Mouse (Mus musculus) monocyte, adult 5-6 weeks (primary cell): ENCODE measurements around the gene Thumpd3. TPM values are rescaled to one million over a fixed set of nuclear protein-coding genes. Genes with fewer than 3 reads are reported as not detected.
A peak's percentile ranks its signal among the peaks of the same experiment; 100 is the strongest.

Source experiments
- ATAC-seq: fragments of 153-309, 156-312 bp; replicated peaks from 2 replicates; pipeline ENCODE4 v1.8.0; 2017; ENCODE audit warnings: mild to moderate bottlenecking; ENCODE audit not compliant: low TSS enrichment, insufficient number of reproducible peaks, severe bottlenecking, poor library complexity, low FRiP score
- total RNA-seq: library from RNA; stranded (forward); fragments of 200-1000, 200-491, 200-594 nt; gene quantifications from 3 replicates; pipeline ENCODE4 v1.2.3, GENCODE M21; 2017

The Thumpd3 gene
- total RNA-seq, 1 experiment from 2014 or later: 43.8 TPM

DNA sequence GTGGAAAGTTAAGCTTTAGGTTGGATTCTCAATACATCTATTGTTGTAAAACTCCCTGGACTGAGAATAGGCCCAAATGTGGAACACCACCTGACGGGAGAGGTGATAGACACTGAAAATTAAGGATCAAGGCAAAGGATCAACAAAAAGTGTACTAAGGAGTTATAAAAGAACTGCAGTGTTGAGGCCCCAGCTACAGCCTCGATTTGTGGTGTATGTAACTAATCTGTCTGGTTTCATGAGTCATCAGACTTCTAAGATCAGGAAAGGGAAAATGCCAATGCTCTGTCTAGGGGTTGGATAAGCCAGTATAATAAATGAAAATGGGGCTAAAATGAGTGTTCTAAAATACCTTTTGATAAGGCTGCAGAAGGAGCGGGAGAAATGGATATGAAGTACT lies 29.2 kb downstream of the Thumpd3 start:
- no peak for ATAC-seq

DNA sequence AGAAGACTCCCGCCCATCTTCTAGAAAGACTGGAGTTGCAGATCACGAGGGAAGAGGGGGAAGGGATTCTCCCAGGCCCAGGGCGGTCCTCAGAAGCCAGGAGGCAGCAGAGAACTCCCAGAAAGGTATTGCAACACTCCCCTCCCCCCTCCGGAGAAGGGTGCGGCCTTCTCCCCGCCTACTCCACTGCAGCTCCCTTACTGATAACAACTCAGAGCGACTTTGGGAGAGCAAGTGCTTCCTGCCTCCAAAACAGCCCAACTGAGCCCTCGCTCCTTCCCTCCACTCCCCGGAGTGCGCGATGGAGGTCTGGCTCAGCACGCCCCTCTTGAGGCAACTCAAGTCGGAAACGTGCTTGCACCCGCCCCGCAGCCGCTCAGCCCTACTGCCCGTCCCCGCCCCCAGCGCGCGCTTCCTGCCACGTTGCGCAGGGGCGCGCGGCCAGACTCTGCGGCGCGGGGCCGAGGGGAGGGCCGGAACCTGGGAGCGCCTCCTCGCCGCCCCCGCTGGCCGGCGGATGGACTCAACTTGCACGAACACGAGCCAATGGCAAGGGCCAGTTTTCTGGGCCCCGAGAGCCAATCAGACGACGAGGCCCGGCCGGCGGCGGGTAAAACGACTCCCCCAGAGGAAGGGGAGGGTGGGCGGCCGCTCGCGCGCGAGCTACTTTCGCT lies 30.1 kb downstream of the Thumpd3 start:
- peak; percentile 49 for ATAC-seq

DNA sequence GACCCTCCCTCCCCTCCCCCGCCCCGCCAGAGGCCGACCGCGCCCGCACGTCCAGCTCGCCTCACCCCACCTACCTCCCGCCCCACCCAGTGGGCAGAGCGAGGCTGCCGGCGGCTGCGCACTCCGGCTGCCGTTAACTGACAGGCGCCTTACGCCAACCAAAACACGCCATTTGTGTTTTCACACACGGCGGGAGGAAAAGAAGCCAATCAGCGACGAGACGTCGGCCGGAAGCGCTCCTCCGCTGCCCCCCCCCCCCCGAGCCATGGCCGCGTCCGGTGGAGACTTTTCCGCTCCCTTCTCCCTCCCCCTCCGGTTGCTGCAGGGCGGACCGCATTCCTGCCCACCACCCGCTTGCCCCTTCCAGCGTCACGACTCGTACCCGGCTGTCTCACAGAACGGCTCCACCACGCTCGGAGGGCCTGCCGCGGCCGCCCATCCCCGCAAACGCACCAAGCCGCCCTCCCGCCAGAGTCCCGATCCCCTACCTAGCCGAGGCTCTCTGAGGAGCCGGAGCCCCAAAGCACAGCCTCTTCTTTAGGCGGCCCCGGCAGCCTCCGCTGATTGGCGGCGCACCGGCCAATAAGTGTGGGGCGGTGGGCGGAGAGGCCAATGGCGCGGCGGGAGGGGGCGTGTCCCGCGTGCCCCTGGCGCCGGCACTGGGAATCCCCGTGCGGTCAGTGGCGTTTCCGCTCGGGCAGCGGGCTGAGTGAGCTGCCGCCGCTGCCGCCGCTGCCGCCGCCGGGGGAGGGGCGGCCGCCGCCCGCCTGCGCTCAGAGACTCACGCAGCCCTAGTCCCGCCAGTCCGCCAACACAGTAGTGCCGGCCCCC lies 30.9 kb downstream of the Thumpd3 start, which contains the start of gene Setd5:
TSS of gene Setd5 (plus strand) at position 680 of the 831 bp plus-strand sequence.
- peak; percentile 75 for ATAC-seq

DNA sequence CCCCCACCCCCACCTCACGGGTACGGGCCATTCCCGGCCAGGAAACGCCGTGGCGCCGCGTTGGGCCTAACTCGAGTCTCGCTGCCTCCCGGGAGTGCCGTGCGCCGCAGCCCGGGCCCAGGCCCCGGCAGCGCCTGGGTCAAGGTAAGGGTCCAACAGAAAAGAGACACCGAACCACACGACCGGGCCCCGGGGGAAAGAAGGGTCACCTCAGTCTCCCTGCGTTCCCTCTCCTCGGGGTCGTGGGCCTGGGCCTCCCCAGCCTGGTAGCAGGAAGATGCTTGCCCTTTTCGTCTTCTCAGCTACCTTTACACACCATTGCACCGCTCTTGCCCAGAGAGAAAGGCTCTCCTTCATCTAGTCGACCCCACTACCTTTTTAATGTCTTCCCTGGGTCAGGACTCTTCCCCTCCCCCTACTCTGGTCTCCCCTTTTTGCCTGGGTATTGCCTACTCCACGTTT lies 31.6 kb downstream of the Thumpd3 start:
- peak; percentile 5; the same call in 1 of the 2 replicates for ATAC-seq

DNA sequence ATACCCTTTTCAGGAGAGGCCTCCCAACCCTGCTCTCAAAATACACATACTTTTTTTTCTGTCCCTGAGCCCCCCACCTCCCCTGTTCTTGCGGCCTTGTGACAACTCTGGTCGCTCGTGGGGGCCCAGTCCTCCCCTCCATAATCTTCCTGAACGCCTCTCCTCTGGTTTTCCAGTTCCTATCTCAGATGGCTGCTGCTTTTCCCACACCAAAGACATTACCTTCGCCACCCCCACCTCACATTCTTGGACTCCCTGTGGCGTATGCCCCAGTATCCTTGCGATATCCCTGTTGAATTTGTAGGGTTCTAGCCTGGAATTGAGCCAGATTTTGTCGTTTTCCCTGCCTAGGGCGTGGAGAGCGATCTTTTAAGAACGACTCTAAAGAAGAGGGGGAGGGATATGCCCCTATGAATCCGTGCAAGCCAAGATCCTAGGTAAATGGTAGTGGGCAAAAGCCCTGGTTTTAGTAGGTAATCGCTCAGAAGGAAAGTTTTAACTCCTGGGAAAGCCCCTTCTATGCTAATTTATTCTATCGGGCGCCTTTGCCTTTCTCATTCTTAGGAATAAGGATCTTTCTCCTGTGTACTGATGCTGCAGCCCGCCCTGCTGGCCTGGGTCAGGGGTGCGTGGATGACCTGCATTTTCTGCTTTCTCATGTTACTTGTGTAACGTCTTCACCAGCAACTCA lies 32.2 kb downstream of the Thumpd3 start:
- ATAC-seq: no peak

DNA sequence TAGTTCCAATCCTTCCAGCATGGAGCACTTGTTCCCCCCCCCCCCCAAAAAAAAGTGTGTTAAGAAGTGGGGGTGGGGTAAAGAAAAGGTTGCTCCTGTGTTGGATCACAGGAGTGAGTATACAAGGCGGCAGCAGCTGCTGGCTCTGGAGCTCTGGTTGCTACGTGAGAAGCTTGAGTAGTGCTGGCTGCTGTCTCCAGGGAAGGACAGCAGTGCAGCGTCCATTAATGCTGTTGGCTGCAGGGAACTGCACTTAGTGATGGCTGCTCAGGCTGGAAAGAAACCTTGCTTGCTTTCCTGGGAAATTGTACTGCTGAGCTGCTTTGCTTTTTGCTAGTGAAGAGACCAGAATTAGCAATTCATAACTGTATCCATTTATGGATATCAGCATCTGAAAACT lies 33.5 kb downstream of the Thumpd3 start:
- no peak for ATAC-seq

DNA sequence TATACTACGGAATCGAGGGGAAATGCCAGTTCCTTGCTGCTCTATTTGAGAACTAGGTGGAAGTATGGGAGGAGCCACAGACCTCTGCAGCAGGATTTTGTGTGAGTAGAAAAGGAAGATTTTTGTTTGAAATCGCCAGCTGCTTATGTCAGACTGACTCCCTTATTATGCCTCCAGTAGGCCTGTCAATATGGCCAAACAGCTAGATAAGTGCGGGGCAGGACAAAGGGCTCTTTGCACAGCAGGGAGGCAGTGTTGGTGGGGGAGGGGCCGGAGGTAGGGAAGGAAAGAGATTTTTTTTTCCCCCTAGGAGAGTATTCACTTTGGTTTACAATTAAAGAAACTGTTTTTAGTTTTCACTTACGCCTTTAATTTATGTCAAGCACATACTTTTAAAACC lies 36.2 kb downstream of the Thumpd3 start:
- ATAC-seq: no peak

DNA sequence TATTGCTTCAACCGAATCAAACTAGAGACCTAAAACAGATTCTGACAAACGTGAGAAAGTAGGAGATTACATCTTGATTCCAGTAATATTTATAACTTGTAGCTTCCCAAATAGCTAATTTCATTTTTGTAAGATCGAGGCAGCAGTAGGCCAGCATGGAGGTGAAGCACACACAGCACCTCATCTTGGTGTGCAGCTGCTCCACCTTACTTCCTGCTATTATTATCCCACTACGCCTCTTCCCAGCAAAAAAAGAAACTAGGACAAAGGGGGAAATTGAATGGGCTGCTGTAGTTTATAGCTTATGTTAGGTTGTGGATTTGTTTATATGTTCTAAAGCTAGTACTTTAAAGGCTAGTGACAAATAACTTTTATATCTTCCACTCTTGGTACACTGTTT lies 38.6 kb downstream of the Thumpd3 start:
- no peak for ATAC-seq

DNA sequence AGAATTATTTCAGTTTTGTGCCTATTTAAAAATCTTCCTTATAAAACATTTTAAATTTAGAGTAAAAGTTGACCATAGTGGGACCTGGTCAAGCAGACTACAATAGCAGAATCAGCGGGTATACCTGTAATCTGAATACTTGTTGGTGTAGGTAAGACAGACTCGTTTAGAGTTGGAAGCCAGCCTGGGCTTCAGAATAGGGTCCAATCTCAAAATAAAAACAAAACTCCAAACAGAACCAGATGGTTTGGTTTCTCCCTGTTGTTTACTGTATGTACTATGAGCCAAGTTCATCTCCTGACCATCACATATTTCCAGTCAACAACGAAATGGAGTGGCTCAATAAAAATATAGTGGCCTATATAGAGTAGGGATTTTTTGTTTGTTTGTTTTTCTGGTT lies 47.2 kb downstream of the Thumpd3 start:
- no peak for ATAC-seq

DNA sequence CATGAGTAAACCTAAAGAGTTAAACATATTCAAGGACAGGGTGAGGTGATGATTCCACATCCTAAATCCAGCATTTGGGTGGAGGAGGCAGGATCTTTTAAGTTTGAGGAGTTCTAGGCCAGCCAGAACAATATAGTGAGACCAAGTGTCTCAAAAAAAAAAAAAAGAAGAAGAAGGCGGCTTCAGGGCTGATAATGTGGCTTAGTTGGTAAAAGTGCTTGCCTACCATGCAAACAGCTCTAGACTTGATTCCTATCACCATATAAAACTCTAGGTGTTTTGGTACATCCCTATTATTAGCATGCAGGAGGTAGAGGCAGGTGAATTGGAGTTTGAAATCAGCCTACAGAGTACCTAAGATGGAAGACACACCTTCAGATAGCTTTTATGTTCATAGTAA lies 49.5 kb downstream of the Thumpd3 start:
- no peak for ATAC-seq

DNA sequence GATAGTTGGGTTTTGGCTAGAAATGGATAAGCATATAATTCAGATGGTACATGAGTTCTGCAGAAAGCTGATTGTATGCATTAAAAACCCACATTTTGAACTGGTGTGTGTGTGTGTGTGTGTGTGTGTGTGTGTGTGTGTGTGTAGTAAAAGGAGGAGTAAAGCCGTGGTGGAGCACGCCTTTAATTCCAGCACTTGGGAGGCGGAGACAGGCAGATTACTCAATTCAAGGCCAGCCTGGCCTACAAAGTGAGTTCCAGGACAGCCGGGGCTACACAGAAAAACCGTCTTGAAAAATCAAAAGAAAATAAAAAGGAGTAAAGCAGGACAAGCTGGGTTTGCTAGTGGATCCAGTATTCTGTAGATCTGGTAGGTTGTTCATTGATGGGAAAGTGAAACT lies 51.6 kb downstream of the Thumpd3 start:
- no peak for ATAC-seq

DNA sequence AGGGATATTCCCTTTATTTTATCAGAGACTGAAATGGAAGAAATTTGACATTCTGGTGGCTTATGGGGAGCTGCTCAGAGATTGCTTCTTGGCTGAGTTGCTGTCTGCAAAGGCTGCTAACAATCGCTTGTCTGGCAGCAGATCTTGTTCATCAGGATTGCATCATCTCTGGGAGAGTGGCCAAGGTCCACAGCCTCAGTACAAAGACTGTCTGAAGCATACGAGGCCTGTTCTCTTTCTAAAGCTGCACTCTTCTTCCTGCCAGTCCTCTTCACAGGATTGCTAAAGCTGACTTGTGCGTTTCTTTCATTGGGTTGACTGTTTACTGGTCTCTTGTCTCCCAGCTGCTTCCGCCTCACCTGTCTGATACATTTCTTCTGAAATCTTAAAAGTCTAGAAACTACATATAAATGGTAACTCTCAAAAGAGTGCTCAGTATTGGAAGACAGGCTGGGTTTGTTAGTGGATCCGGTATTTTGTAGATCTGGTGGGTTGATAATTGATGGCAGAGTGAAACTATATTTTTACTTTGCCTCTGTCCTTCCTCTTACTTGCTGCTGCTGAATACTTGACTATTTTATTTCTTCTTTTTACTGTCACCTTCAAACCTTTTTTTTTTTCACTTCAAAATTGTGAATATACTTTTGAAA lies 53.7 kb downstream of the Thumpd3 start:
- ATAC-seq: no peak

DNA sequence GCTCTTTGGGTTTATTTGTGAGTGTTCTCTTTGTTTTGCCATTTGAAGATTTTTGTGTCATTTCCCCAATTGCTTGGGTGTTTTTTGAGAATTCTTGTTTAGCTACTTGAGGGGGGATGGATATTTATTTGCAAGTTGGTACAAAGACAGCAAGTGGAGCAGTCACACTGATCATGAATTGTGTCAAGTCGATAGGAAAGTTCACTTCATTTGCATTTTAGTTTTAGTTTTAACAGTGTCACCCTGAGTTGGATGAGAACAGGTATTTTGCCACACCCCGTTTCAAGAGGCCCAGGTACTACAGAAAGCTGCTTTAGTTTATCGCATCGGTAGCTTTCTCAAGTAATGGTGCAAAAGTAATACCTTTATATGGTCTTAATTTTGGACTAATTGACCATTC lies 56.5 kb downstream of the Thumpd3 start:
- ATAC-seq: no peak

DNA sequence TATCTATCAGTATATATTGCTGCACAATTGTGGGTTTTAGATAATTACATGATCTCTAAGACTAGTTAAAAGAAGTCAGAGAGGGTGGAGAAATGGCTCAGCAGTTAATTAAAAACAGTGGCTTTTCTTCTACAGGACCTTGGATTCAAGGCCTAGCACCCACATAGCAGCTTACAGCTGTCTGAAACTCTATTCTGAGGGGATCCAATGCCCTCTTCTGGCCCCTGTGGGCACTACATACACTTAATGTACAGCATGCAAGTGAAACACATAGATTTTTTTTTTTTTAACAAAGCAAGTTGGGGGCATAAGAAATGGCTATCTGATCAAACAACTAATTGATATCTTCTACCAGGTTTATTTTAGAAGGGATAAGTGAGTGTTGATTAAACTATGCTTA lies 57.7 kb downstream of the Thumpd3 start:
- peak; percentile 80 for ATAC-seq

DNA sequence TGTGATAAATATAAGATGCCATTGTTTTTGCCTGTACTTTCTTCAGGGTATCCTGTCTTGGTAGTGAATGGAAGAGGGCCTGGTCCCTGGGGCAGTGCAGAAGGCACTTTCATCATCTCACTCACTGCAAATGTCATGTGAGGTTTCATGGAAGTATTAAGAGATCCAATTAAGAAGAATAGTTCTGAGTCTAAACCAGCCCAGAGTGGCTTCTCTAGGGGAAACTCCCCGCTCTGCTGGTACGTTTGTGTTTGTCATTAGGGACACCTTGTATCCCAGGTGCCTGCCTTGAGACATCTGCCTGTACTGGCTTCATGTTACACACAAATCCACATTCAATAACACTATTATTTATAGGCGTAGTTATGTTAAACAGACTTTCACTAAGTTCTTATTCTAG lies 63.4 kb downstream of the Thumpd3 start:
- no peak for ATAC-seq

DNA sequence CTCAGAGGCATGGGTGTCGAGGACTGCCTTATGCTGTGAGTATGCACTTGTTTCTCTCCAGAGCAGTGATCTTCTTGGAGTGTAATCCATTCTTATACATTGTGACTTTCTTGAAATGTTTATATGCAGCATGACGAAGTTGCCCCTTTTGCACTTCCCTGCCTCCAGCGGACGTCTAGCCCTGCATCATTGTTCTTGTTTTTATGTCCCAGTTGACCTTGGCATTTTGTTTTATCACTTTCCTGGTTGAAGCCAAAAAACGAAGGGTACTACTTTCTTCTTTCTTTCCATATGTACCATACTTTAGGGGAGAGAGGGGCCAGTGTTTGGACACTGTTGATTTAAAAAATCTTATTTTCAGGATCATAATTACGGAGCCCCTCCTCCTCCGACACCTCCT lies 63.9 kb downstream of the Thumpd3 start:
- ATAC-seq: no peak
